Comparison of ENCODE assay signal across 8 mouse cellular contexts in the genomic region with DNA sequence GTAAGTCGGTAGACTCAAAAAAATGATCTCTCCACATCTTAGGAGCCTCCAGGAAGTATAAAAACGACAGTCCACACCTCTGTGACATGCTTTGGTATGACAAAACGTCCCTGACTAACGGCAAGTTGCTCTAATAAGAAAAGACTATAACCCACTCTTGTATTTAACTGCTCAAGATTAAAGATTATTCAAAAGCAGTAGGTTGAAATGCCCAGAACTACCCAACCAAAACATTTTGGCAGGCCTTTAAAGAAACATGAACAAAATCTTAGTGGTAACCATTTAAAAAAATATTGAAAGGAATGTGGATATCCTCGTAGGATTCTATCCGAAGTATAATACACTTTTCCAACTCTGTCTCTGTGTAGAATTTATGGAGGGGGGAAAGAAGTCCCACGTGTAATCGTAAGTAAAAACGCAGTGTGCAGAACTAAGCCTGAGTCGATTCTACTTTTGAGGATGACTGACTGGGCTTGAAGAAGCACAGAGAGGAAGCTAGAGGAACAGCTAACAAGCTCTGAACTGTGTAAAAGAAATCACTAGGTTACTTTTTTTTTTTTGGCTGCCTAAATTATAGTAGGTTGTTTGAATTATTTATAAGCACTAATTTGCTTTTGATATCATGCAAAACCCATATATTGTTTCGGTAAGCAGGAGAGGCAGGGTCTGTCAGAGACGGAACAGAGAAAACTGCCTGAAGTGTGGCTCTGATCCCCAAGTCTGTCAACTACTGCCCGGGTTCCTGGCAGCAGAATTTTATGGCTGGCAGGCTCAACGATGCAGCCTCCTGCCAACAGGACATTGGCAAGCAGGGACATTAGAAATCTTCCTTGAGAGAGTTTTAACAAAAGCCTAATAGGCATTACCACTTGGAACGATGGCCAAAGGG. TPM values are rescaled to one million over a fixed set of nuclear protein-coding genes. Genes with fewer than 3 reads are reported as not detected.
DNase-seq lines count a peak whose midpoint lies in the region; ATAC-seq lines count a peak whose summit lies in the region.
"Had no signal": no experiment of that assay in that cellular context is flagged by ENCODE, and none has a peak within 500 bp of the region (broad histone marks: within the 10 kb centered on the region; RNA-seq: fewer than 3 reads in every experiment).

No protein-coding gene starts in this region.

- peak; percentile 87 for ATAC-seq in hindbrain, embryonic 15.5 days (ENCODE audit: low FRiP score, low read depth)
- peak; percentile 76 for ATAC-seq in midbrain, embryonic 15.5 days (replicated peaks)

- H3K4me1 ChIP-seq in hindbrain, embryonic 15.5 days (replicated peaks), result peaks cover 23% of the 10 kb centered on the region
- peaks cover 16% of the 10 kb centered on the region for H3K4me1 ChIP-seq in midbrain, embryonic 15.5 days
- H3K4me1 ChIP-seq: liver, embryonic 13.5 days had no signal

- no peaks in the 10 kb centered on the region for H3K36me3 ChIP-seq in hindbrain, embryonic 15.5 days
- H3K36me3 ChIP-seq in midbrain, embryonic 15.5 days (replicated peaks), result no peaks in the 10 kb centered on the region
- H3K36me3 ChIP-seq: liver, embryonic 13.5 days had no signal

- no peak overlapping the region for H3K4me2 ChIP-seq in hindbrain, embryonic 15.5 days
- H3K4me2 ChIP-seq in midbrain, embryonic 15.5 days, result no peak overlapping the region
- H3K4me2 ChIP-seq: liver, embryonic 13.5 days had no signal

- H3K9me3 ChIP-seq in hindbrain, embryonic 15.5 days, result no peaks in the 10 kb centered on the region
- H3K9me3 ChIP-seq in midbrain, embryonic 15.5 days, result no peaks in the 10 kb centered on the region
- H3K9me3 ChIP-seq: liver, embryonic 13.5 days had no signal

- H3K27ac ChIP-seq in hindbrain, embryonic 15.5 days (replicated peaks), result 0 out of 2 replicates have a peak overlapping the region, but pooled peaks have one; percentile 51
- peak overlapping the region; percentile 16; the same call in 1 of the 2 replicates for H3K27ac ChIP-seq in midbrain, embryonic 15.5 days
- H3K27ac ChIP-seq: liver, embryonic 13.5 days had no signal

- no peak overlapping the region for H3K9ac ChIP-seq in hindbrain, embryonic 15.5 days
- no peak overlapping the region for H3K9ac ChIP-seq in midbrain, embryonic 15.5 days
- H3K9ac ChIP-seq: liver, embryonic 13.5 days had no signal

- peak; percentile 4 for DNase-seq in lung, postnatal 10 days
- no peak for DNase-seq in lung, postnatal 4 days
- DNase-seq in cerebellum, adult 9-11 months, result peak; percentile 53
- no peak for DNase-seq in embryo, embryonic 9.5 days (ENCODE audit: extremely low spot score)
- DNase-seq in B cell, adult 2 months, result no peak
- DNase-seq: liver, embryonic 13.5 days had no signal

- H3K4me3 ChIP-seq in hindbrain, embryonic 15.5 days, result no peak overlapping the region
- H3K4me3 ChIP-seq in midbrain, embryonic 15.5 days, result no peak overlapping the region
- H3K4me3 ChIP-seq: liver, embryonic 13.5 days had no signal

- WGBS in hindbrain, embryonic 15.5 days, result 51% methylated on average over 15 of the region's 15 CpGs
- 53% methylated on average over 15 of the region's 15 CpGs for WGBS in midbrain, embryonic 15.5 days

- no peaks in the 10 kb centered on the region for H3K27me3 ChIP-seq in hindbrain, embryonic 15.5 days
- no peaks in the 10 kb centered on the region for H3K27me3 ChIP-seq in midbrain, embryonic 15.5 days (replicated peaks)
- H3K27me3 ChIP-seq: liver, embryonic 13.5 days had no signal

RNA-seq across cellular contexts. Expression of a gene that starts 45.3 kb away (rescaled TPM):
- polyA plus RNA-seq in hindbrain, embryonic 15.5 days (2015; fragmentation: Nextera tagmentation; extraction: Ambion mirVana), result 5.0 and 5.2 TPM in 2 replicates
- 3.4 and 4.6 TPM in 2 replicates for polyA plus RNA-seq in midbrain, embryonic 15.5 days (2015; fragmentation: Nextera tagmentation; extraction: Ambion mirVana)

Comparison
In these comparisons a context has a peak if more than half of its experiments do, and no peak if none do; other contexts are left out.
1. DNase-seq: peak in lung, postnatal 10 days (single experiment) and cerebellum, adult 9-11 months (single experiment); none in lung, postnatal 4 days (0 of 2), embryo, embryonic 9.5 days (single experiment) and B cell, adult 2 months (0 of 2).